Comparison of ENCODE assay signal across 8 mouse cellular contexts in the genomic region with DNA sequence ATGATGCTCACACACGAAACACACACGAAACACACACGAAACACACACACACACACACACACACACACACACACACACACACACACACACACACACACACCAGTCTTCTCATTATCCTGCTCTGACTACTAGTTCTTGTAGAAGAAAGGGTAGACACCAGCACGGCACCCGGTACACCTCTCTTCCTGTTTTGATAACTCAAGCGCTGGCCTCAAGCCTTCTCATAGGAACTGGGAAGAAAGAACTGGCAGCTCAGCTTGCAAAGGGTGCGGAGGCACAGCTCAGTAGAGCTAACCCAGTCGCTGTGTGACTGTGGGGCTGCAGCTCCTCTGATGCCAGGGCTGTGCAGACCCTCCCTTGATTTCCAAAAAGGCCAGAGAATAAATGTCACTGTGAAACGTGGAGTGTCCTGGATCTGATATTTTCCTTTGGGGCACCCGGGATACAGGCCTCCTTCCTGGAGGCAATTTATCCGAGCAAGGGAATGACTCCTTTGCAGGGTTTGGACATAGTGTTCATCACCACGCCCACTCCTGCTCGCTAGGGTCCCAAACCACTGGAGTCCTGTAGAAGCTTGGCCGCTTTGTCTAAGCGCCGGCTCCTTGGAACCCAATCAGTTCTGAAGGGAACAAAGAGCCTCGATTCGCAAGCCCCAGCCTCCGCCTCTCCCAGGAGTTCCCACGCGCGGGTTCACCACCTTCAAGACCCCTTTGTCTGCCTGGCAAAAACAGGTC. TPM values are rescaled to one million over a fixed set of nuclear protein-coding genes. Genes with fewer than 3 reads are reported as not detected.
DNase-seq lines count a peak whose midpoint lies in the region; ATAC-seq and TF ChIP-seq lines count a peak whose summit lies in the region.

No protein-coding gene starts in this region.

- H3K27ac ChIP-seq in cerebellum, adult 2 months (ENCODE audit: insufficient read depth, low read length): no peak overlapping the region
- peak overlapping the region; percentile 77 for H3K27ac ChIP-seq in forebrain, embryonic 14.5 days (ENCODE audit: low read depth, low read length)
- peak overlapping the region; percentile 87 for H3K27ac ChIP-seq in hindbrain, embryonic 14.5 days
- no peak overlapping the region for H3K27ac ChIP-seq in liver, embryonic 15.5 days (replicated peaks)

- H3K4me3 ChIP-seq in cerebellum, adult 2 months (replicated peaks; ENCODE audit: insufficient read depth, low read depth, low read length): peak overlapping the region; percentile 22
- peak overlapping the region; percentile 63 for H3K4me3 ChIP-seq in forebrain, embryonic 14.5 days (ENCODE audit: low read depth, low read length)
- peak overlapping the region; percentile 61 for H3K4me3 ChIP-seq in hindbrain, embryonic 14.5 days (replicated peaks; ENCODE audit: low read length)
- peak overlapping the region; percentile 57 for H3K4me3 ChIP-seq in liver, embryonic 15.5 days (replicated peaks)

- H3K4me1 ChIP-seq in cerebellum, adult 2 months (ENCODE audit: control insufficient read depth, insufficient read depth, low read length): no peaks in the 10 kb centered on the region
- H3K4me1 ChIP-seq in forebrain, embryonic 14.5 days (ENCODE audit: control insufficient read depth, insufficient read depth, low read length): peaks cover 10% of the 10 kb centered on the region
- H3K4me1 ChIP-seq in hindbrain, embryonic 14.5 days (replicated peaks; ENCODE audit: control insufficient read depth, insufficient read depth, low read length): peaks cover 19% of the 10 kb centered on the region
- peaks cover 5% of the 10 kb centered on the region; the same call in 1 of the 2 replicates for H3K4me1 ChIP-seq in liver, embryonic 15.5 days (replicated peaks)

- peak; percentile 40 for ATAC-seq in forebrain, embryonic 14.5 days
- ATAC-seq in hindbrain, embryonic 14.5 days (ENCODE audit: low FRiP score): peak; percentile 46; the same call in 1 of the 2 replicates
- no peak for ATAC-seq in liver, embryonic 15.5 days (ENCODE audit: insufficient read depth)
- peak; percentile 24; the same call in 1 of the 2 replicates for ATAC-seq in neutrophil, adult 5-6 weeks (ENCODE audit: extremely low read depth, insufficient number of reproducible peaks, low FRiP score, poor library complexity, severe bottlenecking)

- H3K4me2 ChIP-seq in forebrain, embryonic 14.5 days (ENCODE audit: low read length): peak overlapping the region; percentile 52
- peak overlapping the region; percentile 85 for H3K4me2 ChIP-seq in hindbrain, embryonic 14.5 days (replicated peaks)
- peak overlapping the region; percentile 78 for H3K4me2 ChIP-seq in liver, embryonic 15.5 days

- no peaks in the 10 kb centered on the region for H3K9me3 ChIP-seq in forebrain, embryonic 14.5 days (replicated peaks; ENCODE audit: control insufficient read depth, low read length)
- H3K9me3 ChIP-seq in hindbrain, embryonic 14.5 days (ENCODE audit: control insufficient read depth, low read length): no peaks in the 10 kb centered on the region
- H3K9me3 ChIP-seq in liver, embryonic 15.5 days (replicated peaks): no peaks in the 10 kb centered on the region

- DNase-seq in cerebellum, adult 2 months: peak in 1 of 2 experiments; percentile 8
- DNase-seq in cerebellum, adult 8-10 months: no peak
- peak; percentile 17 for DNase-seq in ES-CJ7 (ENCODE audit: low read depth, low spot score)
- peak; percentile 75 for DNase-seq in forebrain, embryonic 14.5 days (ENCODE audit: low spot score)
- peak; percentile 65 for DNase-seq in hindbrain, embryonic 14.5 days (ENCODE audit: low spot score)
- peak; percentile 65 for DNase-seq in thymus, postnatal 4 days

- H3K9ac ChIP-seq in forebrain, embryonic 14.5 days (ENCODE audit: low read length): peak overlapping the region; percentile 78
- peak overlapping the region; percentile 87 for H3K9ac ChIP-seq in hindbrain, embryonic 14.5 days
- no peak overlapping the region for H3K9ac ChIP-seq in liver, embryonic 15.5 days

- no peaks in the 10 kb centered on the region for H3K36me3 ChIP-seq in forebrain, embryonic 14.5 days (ENCODE audit: control insufficient read depth, insufficient read depth, low read length)
- H3K36me3 ChIP-seq in hindbrain, embryonic 14.5 days (replicated peaks; ENCODE audit: control insufficient read depth, insufficient read depth): no peaks in the 10 kb centered on the region
- H3K36me3 ChIP-seq in liver, embryonic 15.5 days (replicated peaks): no peaks in the 10 kb centered on the region

- no peak for TF ChIP-seq CTCF in cerebellum, adult 2 months (IDR thresholded peaks at IDR 0.05; ENCODE audit: borderline replicate concordance, insufficient read depth, low read depth, low read length)

- no peaks in the 10 kb centered on the region; the same call in 1 of the 2 replicates for H3K27me3 ChIP-seq in cerebellum, adult 2 months (ENCODE audit: control insufficient read depth, insufficient read depth, low read length)
- no peaks in the 10 kb centered on the region for H3K27me3 ChIP-seq in forebrain, embryonic 14.5 days (replicated peaks; ENCODE audit: control insufficient read depth, insufficient read depth, low read length)
- H3K27me3 ChIP-seq in hindbrain, embryonic 14.5 days (ENCODE audit: control insufficient read depth, insufficient read depth, low read length): no peaks in the 10 kb centered on the region
- H3K27me3 ChIP-seq in liver, embryonic 15.5 days: peaks cover 21% of the 10 kb centered on the region

- 15% methylated on average over 22 of the region's 22 CpGs for WGBS in cerebellum, adult 2 months
- 8% methylated on average over 22 of the region's 22 CpGs for WGBS in forebrain, embryonic 14.5 days
- 10% methylated on average over 22 of the region's 22 CpGs for WGBS in hindbrain, embryonic 14.5 days
- WGBS in liver, embryonic 15.5 days (ENCODE audit: insufficient replicate concordance): 10% methylated on average over 22 of the region's 22 CpGs

- TF ChIP-seq POLR2A in cerebellum, adult 2 months (IDR thresholded peaks at IDR 0.05; ENCODE audit: borderline replicate concordance, insufficient read depth, low read length): no peak

RNA-seq across cellular contexts. Expression of gene St8sia4, which starts 2.2 kb away (rescaled TPM):
- 3.0 and 3.3 TPM in 2 replicates for polyA plus RNA-seq in cerebellum, adult 2 months (2012; rRNA removed)
- polyA plus RNA-seq in forebrain, embryonic 14.5 days (2014; fragmentation: Nextera tagmentation; extraction: Ambion mirVana): 35.2 and 50.4 TPM in 2 replicates
- 50.2 and 56.0 TPM in 2 replicates for polyA plus RNA-seq in hindbrain, embryonic 14.5 days (2014; fragmentation: Nextera tagmentation; extraction: Ambion mirVana)
- polyA plus RNA-seq in liver, embryonic 15.5 days (2015; fragmentation: Nextera tagmentation; extraction: Ambion mirVana): 1.8 and 2.0 TPM in 2 replicates
- total RNA-seq in neutrophil, adult 5-6 weeks (2017): 283 and 298 TPM in 2 replicates

Comparison
In these comparisons a context has a peak if more than half of its experiments do, and no peak if none do; other contexts are left out.
1. H3K27ac ChIP-seq: peak in forebrain, embryonic 14.5 days (single experiment) and hindbrain, embryonic 14.5 days (single experiment); none in cerebellum, adult 2 months (single experiment) and liver, embryonic 15.5 days (single experiment).
2. Peak in every context shown above with its lines, with median percentiles within 50 percentile points of each other: H3K4me3 ChIP-seq and H3K4me2 ChIP-seq.